In genomic region chr16:52031091-52031689, GRCm38 (mm10) we compare ENCODE assay signal across 7 mouse cellular contexts. TPM values are rescaled to one million over a fixed set of nuclear protein-coding genes. Genes with fewer than 3 reads are reported as not detected.
DNase-seq lines count a peak whose midpoint lies in the region; ATAC-seq and TF ChIP-seq lines count a peak whose summit lies in the region.

TSS of gene Cblb (plus strand) at chr16:52031225.

- H3K27ac ChIP-seq in intestine, postnatal 0 days (ENCODE audit: low read depth, low read length) = peak within 1 kb of the TSS; percentile 87
- H3K27ac ChIP-seq in midbrain, embryonic 12.5 days (replicated peaks) = peak within 1 kb of the TSS; percentile 98
- H3K27ac ChIP-seq in small intestine, adult 2 months (ENCODE audit: insufficient read depth, low read depth, low read length) = peak within 1 kb of the TSS; percentile 84

- H3K9me3 ChIP-seq in intestine, postnatal 0 days (ENCODE audit: control insufficient read depth) = no peaks in the 10 kb centered on the region
- no peaks in the 10 kb centered on the region for H3K9me3 ChIP-seq in midbrain, embryonic 12.5 days

- no peaks in the 10 kb centered on the region for H3K27me3 ChIP-seq in intestine, postnatal 0 days (replicated peaks; ENCODE audit: control insufficient read depth, insufficient read depth, low read length)
- H3K27me3 ChIP-seq in midbrain, embryonic 12.5 days = no peaks in the 10 kb centered on the region
- no peaks in the 10 kb centered on the region for H3K27me3 ChIP-seq in small intestine, adult 2 months (ENCODE audit: control insufficient read depth, insufficient read depth, low read length)

- under 1% methylated on average over 38 of the region's 38 CpGs for WGBS in intestine, postnatal 0 days
- WGBS in midbrain, embryonic 12.5 days = under 1% methylated on average over 38 of the region's 38 CpGs
- under 1% methylated on average over 38 of the region's 38 CpGs for WGBS in small intestine, adult 2 months

- intact Hi-C loops in left cerebral cortex, postnatal 4 days (cut with DNase I) = loop anchor here (10.0 kb wide), 2 partner anchors 104 to 154 kb away; no protein-coding TSS in a partner anchor

- peak within 1 kb of the TSS; percentile 84 for H3K9ac ChIP-seq in intestine, postnatal 0 days (ENCODE audit: low read depth, low read length)
- peak within 1 kb of the TSS; percentile 95 for H3K9ac ChIP-seq in midbrain, embryonic 12.5 days (replicated peaks)

- DNase-seq in adrenal gland, adult 8-10 months = peak; percentile 97
- DNase-seq in embryo, embryonic 9.5 days (ENCODE audit: extremely low spot score) = peak; percentile 98
- DNase-seq in gonadal fat pad, adult 2 months (ENCODE audit: low read depth) = peak; percentile 75
- DNase-seq in left cerebral cortex, postnatal 4 days = peak; percentile 98

- peaks cover 5% of the 10 kb centered on the region; the same call in 1 of the 2 replicates for H3K4me1 ChIP-seq in intestine, postnatal 0 days (replicated peaks; ENCODE audit: control insufficient read depth, insufficient read depth, low read length)
- H3K4me1 ChIP-seq in midbrain, embryonic 12.5 days = peaks cover 24% of the 10 kb centered on the region
- no peaks in the 10 kb centered on the region for H3K4me1 ChIP-seq in small intestine, adult 2 months (ENCODE audit: control insufficient read depth, insufficient read depth, insufficient read length, low read length)

- peak within 1 kb of the TSS; percentile 79 for H3K4me2 ChIP-seq in intestine, postnatal 0 days (replicated peaks; ENCODE audit: low read depth)
- peak within 1 kb of the TSS; percentile 66 for H3K4me2 ChIP-seq in midbrain, embryonic 12.5 days (replicated peaks)

- peak within 1 kb of the TSS; percentile 96 for H3K4me3 ChIP-seq in intestine, postnatal 0 days (ENCODE audit: low read depth, low read length)
- H3K4me3 ChIP-seq in midbrain, embryonic 12.5 days = peak within 1 kb of the TSS; percentile 93
- peak within 1 kb of the TSS; percentile 87 for H3K4me3 ChIP-seq in small intestine, adult 2 months (ENCODE audit: low read depth, low read length)

- TF ChIP-seq CTCF in intestine, postnatal 0 days (IDR thresholded peaks at IDR 0.05; ENCODE audit: low read depth) = no peak
- TF ChIP-seq CTCF in small intestine, adult 2 months (IDR thresholded peaks at IDR 0.05; ENCODE audit: extremely low read depth, insufficient read length, insufficient replicate concordance, low read depth, low read length) = no peak

- peak; percentile 88 for TF ChIP-seq POLR2A in small intestine, adult 2 months (IDR thresholded peaks at IDR 0.05; ENCODE audit: low read depth, low read length)

- peak; percentile 100 for ATAC-seq in intestine, postnatal 0 days
- peak; percentile 99 for ATAC-seq in midbrain, embryonic 12.5 days (ENCODE audit: low FRiP score, low read depth)

- peaks cover 9% of the 10 kb centered on the region for H3K36me3 ChIP-seq in intestine, postnatal 0 days (ENCODE audit: control insufficient read depth, insufficient read depth)
- H3K36me3 ChIP-seq in midbrain, embryonic 12.5 days = peaks cover 20% of the 10 kb centered on the region
- H3K36me3 ChIP-seq in small intestine, adult 2 months (ENCODE audit: control insufficient read depth, insufficient read depth, low read length) = peaks cover 1% of the 10 kb centered on the region; the same call in 1 of the 2 replicates

RNA-seq across cellular contexts. Expression of gene Cblb, which starts in this region (rescaled TPM):
- 10 to 100 TPM; 26.2 to 49.9 (median 36.7) TPM for total RNA-seq in adrenal gland, adult 8-10 months (2022)
- polyA plus RNA-seq in gonadal fat pad, adult 2 months (2012; rRNA removed) = 9.2 and 9.4 TPM in 2 replicates
- 3.7 and 4.4 TPM in 2 replicates for polyA plus RNA-seq in intestine, postnatal 0 days (2015; fragmentation: Nextera tagmentation; extraction: Ambion mirVana)
- total RNA-seq in left cerebral cortex, postnatal 4 days (2021) = 10 to 100 TPM; 40.0 to 43.8 TPM
- polyA plus RNA-seq in midbrain, embryonic 12.5 days (2016; fragmentation: Nextera tagmentation; extraction: Ambion mirVana) = 37.6 and 39.0 TPM in 2 replicates
- 1.7 and 4.7 TPM in 2 replicates for polyA plus RNA-seq in small intestine, adult 2 months (2012; rRNA removed)

Comparison
In these comparisons a context has a peak if more than half of its experiments do, and no peak if none do; other contexts are left out.
1. Peak in every context shown above with its lines: DNase-seq, ATAC-seq, H3K4me3 ChIP-seq and H3K27ac ChIP-seq.